Mouse (Mus musculus) ES-E14 (cell line): ENCODE data around the gene Gstm2.

Experiments
- CHD2 ChIP-seq: IDR thresholded peaks from 2 replicates; pipeline ENCODE4 v1.6.1; 2014; ENCODE audit warnings: mild to moderate bottlenecking, low read depth, low read length, inconsistent platforms
- HCFC1 ChIP-seq: IDR thresholded peaks from 2 replicates; pipeline ENCODE4 v1.6.1; 2012; ENCODE audit warnings: low read length, inconsistent platforms, borderline replicate concordance; ENCODE audit not compliant: insufficient read depth
- MAFK ChIP-seq: IDR thresholded peaks from 2 replicates; pipeline ENCODE4 v1.6.1; 2014; ENCODE audit warnings: mild to moderate bottlenecking, low read depth, low read length, inconsistent platforms; ENCODE audit not compliant: insufficient read depth
- ZC3H11A ChIP-seq: IDR thresholded peaks from 2 replicates; pipeline ENCODE4 v1.6.1; 2012; ENCODE audit warnings: low read depth, mild to moderate bottlenecking, inconsistent platforms, low read length, borderline replicate concordance
- ZNF384 ChIP-seq: IDR thresholded peaks from 2 replicates; pipeline ENCODE4 v1.6.1; 2012; ENCODE audit warnings: low read depth, low read length, inconsistent platforms

- no peak for TF ChIP-seq CHD2
- no peak for TF ChIP-seq HCFC1
- no peak for TF ChIP-seq ZNF384
- TF ChIP-seq ZC3H11A = no peak
- TF ChIP-seq MAFK = no peak
Measured at GRCm38 (mm10) chr3:108033156-108033555, 46.9 kb upstream of the Gstm2 start.
